Mouse (Mus musculus) skeletal muscle tissue, postnatal 0 days (tissue): Measurements from ENCODE around the gene Fancf. TPM values are rescaled to one million over a fixed set of nuclear protein-coding genes. Genes with fewer than 3 reads are reported as not detected.

ENCODE experiments used
- polyA plus RNA-seq: library from polyadenylated mRNA; unstranded; fragments of >200 nt; fragmentation: Nextera tagmentation; extraction: Ambion mirVana; gene quantifications from 2 replicates; pipeline ENCODE4 v1.2.1, GENCODE M21; 2015

Fancf gene
- 4.9 and 5.2 TPM in 2 replicates for polyA plus RNA-seq

DNA sequence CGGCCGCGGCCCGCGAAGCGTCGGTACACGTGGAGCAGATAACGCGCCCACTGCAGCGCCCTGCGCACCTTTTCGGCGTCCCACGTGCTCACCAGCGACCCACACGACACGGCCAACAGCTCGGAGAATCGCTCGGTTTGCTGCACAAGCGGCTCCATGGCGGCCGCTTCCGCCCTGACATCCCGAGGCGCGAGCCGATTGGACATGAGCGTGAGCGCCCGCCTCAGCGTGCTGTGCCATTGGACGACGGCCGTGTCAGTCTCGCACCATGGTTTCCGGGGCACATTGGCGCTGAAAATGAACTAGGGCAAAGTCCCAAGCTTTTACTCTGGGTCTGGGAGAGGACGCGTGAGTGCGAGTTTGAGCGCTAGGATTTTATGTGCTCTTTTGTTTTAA is at the start of gene Fancf:
Fancf (minus strand) TSS at position 171 of the 396 bp plus-strand sequence.

DNA sequence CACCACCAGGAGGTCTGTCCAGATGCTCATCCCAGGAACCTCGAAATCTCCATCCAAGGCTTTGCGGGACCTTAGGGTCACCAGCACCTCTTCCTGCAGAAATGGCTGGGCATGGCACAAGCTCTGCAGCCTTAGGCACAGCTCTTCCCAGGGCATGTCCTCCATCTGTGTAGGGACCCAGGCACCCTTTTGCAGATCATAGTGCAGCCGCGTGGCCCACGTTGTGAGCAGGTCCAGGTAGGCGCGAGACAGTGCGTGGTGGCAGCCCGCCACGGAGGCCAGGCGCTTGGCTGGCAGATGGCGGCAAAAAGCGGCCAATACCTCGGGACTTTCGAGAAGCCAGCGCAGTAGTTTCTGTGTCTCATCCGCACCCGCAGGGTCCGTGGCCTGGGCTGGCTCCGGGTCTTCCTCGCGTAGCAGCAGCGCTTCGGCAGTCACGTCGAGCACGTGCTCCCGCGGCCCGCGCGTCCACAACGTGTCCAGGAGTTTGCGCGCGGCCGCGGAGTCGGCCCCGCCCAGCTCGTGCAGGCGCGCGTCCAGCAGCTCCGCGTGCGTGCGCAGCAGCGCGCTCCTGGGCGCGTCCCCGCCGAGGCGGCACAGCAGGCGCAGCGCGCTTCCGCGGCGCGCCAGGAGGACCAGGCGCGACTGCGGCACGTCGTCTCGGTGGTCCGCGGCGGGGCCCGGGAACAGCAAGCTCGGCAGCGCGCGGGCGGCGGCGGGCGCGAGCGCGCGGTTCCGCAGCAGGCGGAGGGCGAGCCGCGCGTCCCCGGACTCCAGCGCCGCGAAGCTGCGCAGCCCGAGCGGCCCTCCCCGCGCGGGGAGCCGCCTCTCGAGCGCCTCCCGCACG is 594 bp downstream of the Fancf start, which contains the start of gene Gas2:
Gas2 (plus strand) TSS at position 766 of the 847 bp plus-strand sequence.

Other genes with a start within 250 kb of the Fancf start
- not detected in 2 replicates for gene Slc17a6, start 240.3 kb downstream of the Fancf start, polyA plus RNA-seq
- gene Gas2, start 252 bp downstream of the Fancf start, polyA plus RNA-seq: 6.6 and 7.9 TPM in 2 replicates
- gene Svip, start 143.8 kb upstream of the Fancf start, polyA plus RNA-seq: 3.5 and 3.6 TPM in 2 replicates
- not detected in 2 replicates for gene 1700015G11Rik, start 153.5 kb upstream of the Fancf start, polyA plus RNA-seq